Mouse (Mus musculus): ENCODE results near the gene Rtl6. TPM values are rescaled to one million over a fixed set of nuclear protein-coding genes. Genes with fewer than 3 reads are reported as not detected.

The Rtl6 gene
- total RNA-seq, 1 experiment from 2014 or later: 6.4 TPM

Other genes starting within 250 kb of the Rtl6 start
- gene Parvg, start 233.8 kb downstream of the Rtl6 start, total RNA-seq (2017): 98.6 and 118 TPM in 2 replicates
- not detected in 2 replicates for gene Shisal1, start 110.7 kb downstream of the Rtl6 start, total RNA-seq (2017)
- 28.9 and 29.6 TPM in 2 replicates for gene Prr5, start 111.8 kb upstream of the Rtl6 start, total RNA-seq (2017)
- gene Arhgap8, start 162.2 kb upstream of the Rtl6 start, total RNA-seq (2017): not detected in 2 replicates